Mouse (Mus musculus): Measurements from ENCODE around the gene 0610030E20Rik.
A peak's percentile ranks its signal among the peaks of the same experiment; 100 is the strongest.

The 0610030E20Rik gene

GRCm38 (mm10) chr6:72350214-72350613 lies 3.1 kb downstream of the 0610030E20Rik start:
- DNase-seq: no peak

GRCm38 (mm10) chr6:72352636-72353405 lies 5.7 kb downstream of the 0610030E20Rik start:
- peak; percentile 71 to 76 for DNase-seq

- DNase-seq: no peak
Measured at GRCm38 (mm10) chr6:72354025-72354424, 6.9 kb downstream of the 0610030E20Rik start.

- peak; percentile 88 to 92 for DNase-seq
Measured at GRCm38 (mm10) chr6:72355066-72355911, 8.2 kb downstream of the 0610030E20Rik start, which contains the start of gene Tmem150a. Tmem150a (plus strand) TSS chr6:72355447.

- no peak for DNase-seq
Measured at GRCm38 (mm10) chr6:72356001-72356532, 8.9 kb downstream of the 0610030E20Rik start.

GRCm38 (mm10) chr6:72357164-72358079 lies 10.3 kb downstream of the 0610030E20Rik start:
- DNase-seq: no peak

GRCm38 (mm10) chr6:72358086-72358764 lies 11.1 kb downstream of the 0610030E20Rik start:
- DNase-seq: no peak

GRCm38 (mm10) chr6:72359343-72359742 lies 12.2 kb downstream of the 0610030E20Rik start:
- no peak for DNase-seq

- no peak for DNase-seq
Measured at GRCm38 (mm10) chr6:72359891-72360598, 12.9 kb downstream of the 0610030E20Rik start.

GRCm38 (mm10) chr6:72360599-72360935 lies 13.4 kb downstream of the 0610030E20Rik start:
- DNase-seq: no peak

GRCm38 (mm10) chr6:72361121-72361551 lies 14.0 kb downstream of the 0610030E20Rik start:
- peak in 1 of 2 experiments; percentile 58 for DNase-seq

GRCm38 (mm10) chr6:72362132-72363028 lies 15.3 kb downstream of the 0610030E20Rik start:
- DNase-seq: peak; percentile 98

- no peak for DNase-seq
Measured at GRCm38 (mm10) chr6:72364009-72364408, 16.9 kb downstream of the 0610030E20Rik start.

GRCm38 (mm10) chr6:72364985-72365384 lies 17.9 kb downstream of the 0610030E20Rik start:
- DNase-seq: no peak

- no peak for DNase-seq
Measured at GRCm38 (mm10) chr6:72366304-72366703, 19.2 kb downstream of the 0610030E20Rik start.

GRCm38 (mm10) chr6:72366844-72367443 lies 19.8 kb downstream of the 0610030E20Rik start, which contains the start of gene Rnf181:
Rnf181 (minus strand) TSS chr6:72366956.
- no peak for DNase-seq

GRCm38 (mm10) chr6:72367460-72367974 lies 20.4 kb downstream of the 0610030E20Rik start:
- DNase-seq: no peak

GRCm38 (mm10) chr6:72369557-72369956 lies 22.4 kb downstream of the 0610030E20Rik start:
- DNase-seq: no peak

GRCm38 (mm10) chr6:72370091-72370490 lies 23.0 kb downstream of the 0610030E20Rik start:
- DNase-seq: peak in 1 of 2 experiments; percentile 63

Data from lung, adult 18-20 months (tissue).